Mouse (Mus musculus) fibroblast of lung, adult 2 months (primary cell): ENCODE results near the gene Ip6k2.
A peak's percentile ranks its signal among the peaks of the same experiment; 100 is the strongest.

Experiments
- DNase-seq: peaks from one replicate; pipeline ENCODE4 v3.0.0-alpha.2; 2011; ENCODE audit warnings: low read depth

The Ip6k2 gene

GRCm38 (mm10) chr9:108820077-108820476 is 36.5 kb downstream of the Ip6k2 start:
- no peak for DNase-seq

GRCm38 (mm10) chr9:108824144-108824685 is 40.6 kb downstream of the Ip6k2 start:
- no peak for DNase-seq

- DNase-seq = no peak
Measured at GRCm38 (mm10) chr9:108824755-108825413, 41.3 kb downstream of the Ip6k2 start.

- no peak for DNase-seq
Measured at GRCm38 (mm10) chr9:108825820-108826699, 42.5 kb downstream of the Ip6k2 start, which contains the start of gene Celsr3. TSS of gene Celsr3 (plus strand) at chr9:108826320.

- no peak for DNase-seq
Measured at GRCm38 (mm10) chr9:108826700-108827340, 43.2 kb downstream of the Ip6k2 start.

- no peak for DNase-seq
Measured at GRCm38 (mm10) chr9:108827454-108827853, 43.9 kb downstream of the Ip6k2 start.

GRCm38 (mm10) chr9:108827906-108828305 is 44.3 kb downstream of the Ip6k2 start:
- DNase-seq = no peak

- no peak for DNase-seq
Measured at GRCm38 (mm10) chr9:108831637-108832036, 48.0 kb downstream of the Ip6k2 start.

GRCm38 (mm10) chr9:108832390-108833108 is 49.0 kb downstream of the Ip6k2 start:
- peak; percentile 63 for DNase-seq

- DNase-seq = no peak
Measured at GRCm38 (mm10) chr9:108842989-108843388, 59.4 kb downstream of the Ip6k2 start.

GRCm38 (mm10) chr9:108845390-108845789 is 61.8 kb downstream of the Ip6k2 start:
- DNase-seq = no peak

GRCm38 (mm10) chr9:108847374-108847773 is 63.8 kb downstream of the Ip6k2 start:
- no peak for DNase-seq

GRCm38 (mm10) chr9:108848419-108848818 is 64.8 kb downstream of the Ip6k2 start:
- DNase-seq = no peak

GRCm38 (mm10) chr9:108852976-108853375 is 69.4 kb downstream of the Ip6k2 start, which contains the start of gene Slc26a6:
TSS of gene Slc26a6 (plus strand) at chr9:108853283.
- no peak for DNase-seq

- peak; percentile 95 for DNase-seq
Measured at GRCm38 (mm10) chr9:108853635-108854240, 70.1 kb downstream of the Ip6k2 start.

- peak; percentile 79 for DNase-seq
Measured at GRCm38 (mm10) chr9:108854241-108854696, 70.7 kb downstream of the Ip6k2 start.

- no peak for DNase-seq
Measured at GRCm38 (mm10) chr9:108855335-108855734, 71.7 kb downstream of the Ip6k2 start.
